Mouse (Mus musculus) CD4-positive, CD25-positive, alpha-beta regulatory T cell, adult 4 months (primary cell): ENCODE measurements around the gene Smyd1. TPM values are rescaled to one million over a fixed set of nuclear protein-coding genes. Genes with fewer than 3 reads are reported as not detected.
"Not testable (repeated sequence)": the region's sequence is repeated elsewhere in the genome, so short reads cannot be mapped to it uniquely, and the experiment has no call there.

Source experiments
- ATAC-seq: one replicate; pipeline ENCODE4 v1.8.0; 2017
- polyA plus RNA-seq, 2 experiments: library from polyadenylated mRNA; unstranded; fragments of 100-300 nt; shearing (Covaris generic); gene quantifications; one replicate each; pipeline ENCODE4 v1.2.1; 2017

Smyd1 gene
- polyA plus RNA-seq, 2 experiments from 2014 or later = 0.18 to 0.50 TPM

DNA sequence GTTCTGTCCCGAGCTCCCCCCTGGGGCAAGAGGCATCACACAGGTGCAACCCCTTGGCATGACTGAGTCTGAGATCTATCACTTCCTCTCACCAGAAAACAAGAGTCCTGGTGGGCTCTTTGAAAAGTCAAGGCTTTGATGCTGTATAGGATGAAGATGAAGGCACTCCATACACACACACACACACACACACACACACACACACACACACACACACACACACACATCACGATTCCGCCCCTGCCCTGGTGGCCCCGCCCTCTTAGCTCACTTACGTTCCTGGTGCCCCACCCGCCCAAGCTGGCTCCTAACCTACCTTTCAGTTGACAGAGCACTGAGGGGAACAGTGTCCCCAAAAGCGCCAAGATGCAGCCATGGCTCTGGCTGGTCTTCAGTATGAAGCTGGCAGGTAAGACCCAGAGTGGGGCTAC is 473 bp upstream of the Smyd1 start, which contains the start of gene Cd8b1:
TSS of gene Cd8b1 (plus strand) at position 298 of the 431 bp plus-strand sequence.
- ATAC-seq = peak; percentile 74

DNA sequence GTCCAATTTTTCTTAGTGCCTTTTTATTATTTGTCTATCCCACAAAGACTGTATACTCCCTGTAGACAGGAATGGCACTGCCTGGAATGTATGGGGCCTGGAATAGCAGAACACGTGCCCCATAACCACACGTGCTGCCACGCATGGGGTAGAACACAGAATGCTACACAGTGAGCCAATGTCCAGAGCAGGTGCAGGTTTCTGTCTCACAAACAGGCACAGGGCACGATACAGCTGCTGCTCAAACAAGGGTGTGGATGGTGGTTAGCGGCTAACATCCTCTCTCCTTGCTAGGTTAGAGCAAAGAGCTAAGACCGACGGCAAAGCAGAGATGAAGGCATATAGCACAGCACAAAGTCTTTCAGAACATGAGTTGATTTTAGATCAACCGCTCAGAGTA is 14.5 kb downstream of the Smyd1 start:
- no peak for ATAC-seq

DNA sequence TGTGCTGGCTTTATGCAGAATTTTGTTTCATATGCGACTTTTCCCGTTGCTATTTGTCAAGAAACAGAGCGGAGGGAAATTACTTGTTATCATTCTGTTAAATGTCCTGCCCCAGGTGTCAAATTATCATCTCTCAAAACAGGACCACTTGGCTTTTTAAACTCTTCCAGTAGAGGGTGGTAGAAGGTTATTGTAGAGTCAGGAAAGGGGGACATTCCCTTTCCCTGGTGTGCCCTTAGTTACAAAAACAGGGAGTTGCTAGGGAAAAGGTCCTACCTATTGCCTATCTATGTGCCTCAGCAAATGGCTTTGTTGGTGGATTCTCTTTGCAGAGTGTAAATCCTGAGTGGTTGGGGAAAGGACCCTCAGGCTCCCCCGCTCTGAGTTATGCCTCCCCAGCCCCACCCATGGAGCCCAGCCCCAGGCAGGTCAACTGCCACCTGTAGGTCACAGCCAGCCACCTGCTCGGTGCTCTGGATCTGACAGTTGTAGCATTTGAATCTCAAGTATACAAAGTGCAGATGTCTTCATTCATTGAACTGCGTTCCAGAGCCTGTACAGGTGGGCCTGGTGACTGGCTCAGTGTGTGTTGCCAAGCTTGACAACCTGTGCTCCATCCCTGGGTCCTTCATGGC is 19.8 kb downstream of the Smyd1 start:
- no peak for ATAC-seq

- ATAC-seq = peak; percentile 68
Measured at GRCm38 (mm10) chr6:71298751-71299150, 23.3 kb downstream of the Smyd1 start.

- ATAC-seq = no peak
Measured at GRCm38 (mm10) chr6:71298051-71298450, 24.0 kb downstream of the Smyd1 start.

GRCm38 (mm10) chr6:71295303-71295702 is 26.7 kb downstream of the Smyd1 start:
- no peak for ATAC-seq

- no peak for ATAC-seq
Measured at GRCm38 (mm10) chr6:71293509-71293908, 28.5 kb downstream of the Smyd1 start.

GRCm38 (mm10) chr6:71279418-71279817 is 42.6 kb downstream of the Smyd1 start:
- no peak for ATAC-seq

DNA sequence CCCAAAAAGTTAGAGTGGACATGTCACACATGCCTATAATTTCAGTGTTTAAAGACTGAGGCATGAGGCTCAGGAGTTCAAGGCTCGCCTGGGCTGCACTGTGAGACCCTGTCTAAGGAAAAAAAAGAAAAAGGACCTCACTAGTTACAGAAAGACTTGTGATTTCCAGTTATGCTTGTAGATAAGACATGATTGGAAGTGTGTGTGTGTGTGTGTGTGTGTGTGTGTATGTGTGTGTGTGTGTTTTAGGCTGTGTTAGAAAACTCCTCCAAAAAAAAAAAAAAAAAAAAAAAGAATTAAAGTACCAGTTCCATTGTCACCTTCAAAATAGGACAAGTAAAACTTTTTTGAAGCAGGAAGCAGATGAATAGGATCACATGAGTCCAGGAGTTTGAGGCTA is 47.4 kb downstream of the Smyd1 start:
- ATAC-seq = no peak

- no peak for ATAC-seq
Measured at GRCm38 (mm10) chr6:71273715-71274114, 48.3 kb downstream of the Smyd1 start.

- ATAC-seq = no peak
Measured at GRCm38 (mm10) chr6:71272316-71272741, 49.7 kb downstream of the Smyd1 start.

DNA sequence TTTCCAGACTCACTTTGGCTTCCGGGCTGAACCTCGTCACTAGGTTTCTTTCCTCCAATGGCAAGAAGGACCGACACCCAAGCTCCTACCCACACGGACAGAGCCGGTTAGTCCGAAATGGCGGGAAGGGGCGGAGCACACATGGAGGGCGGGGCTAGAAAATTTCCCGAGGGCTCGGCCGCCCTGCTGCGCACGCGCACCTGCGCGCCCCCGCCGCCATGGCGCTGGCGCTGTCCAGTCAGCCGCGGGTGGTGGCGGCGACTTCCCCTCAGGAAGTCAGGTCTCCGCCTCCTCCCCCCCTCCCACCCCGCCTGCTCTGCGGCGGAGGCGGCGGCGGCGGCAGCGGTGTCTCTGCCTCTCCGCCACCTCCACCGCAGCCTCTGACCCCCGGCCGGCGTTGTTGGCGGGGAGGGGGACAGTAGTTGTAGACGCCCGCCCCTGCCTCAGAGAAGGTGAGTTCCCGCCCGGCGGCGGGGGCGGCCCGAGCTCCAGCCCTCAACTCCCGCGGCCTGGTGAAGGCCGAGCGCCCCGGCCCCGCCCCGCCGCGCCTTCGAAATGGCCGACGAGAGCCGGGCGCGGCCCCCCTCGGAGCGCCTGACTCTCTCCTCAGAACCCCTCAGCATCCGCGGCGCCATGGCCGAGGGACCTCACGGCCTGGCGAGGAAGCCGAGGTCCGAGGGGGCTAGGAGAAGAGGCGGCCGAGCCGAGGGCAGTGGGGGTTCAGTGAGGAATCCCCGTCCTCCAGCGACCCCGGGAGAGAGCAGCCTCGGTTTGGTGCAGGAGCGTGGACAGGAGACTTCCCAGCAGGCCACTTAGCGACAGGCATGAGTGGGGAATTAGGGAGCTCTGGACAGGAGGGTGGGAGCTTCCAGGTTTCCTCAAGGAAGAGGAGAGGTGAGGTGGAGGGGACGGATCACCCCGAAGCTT is 50.4 kb downstream of the Smyd1 start, which contains the start of gene Krcc1:
TSS of gene Krcc1 (plus strand) at position 289 of the 927 bp plus-strand sequence.
- peak; percentile 89 for ATAC-seq

DNA sequence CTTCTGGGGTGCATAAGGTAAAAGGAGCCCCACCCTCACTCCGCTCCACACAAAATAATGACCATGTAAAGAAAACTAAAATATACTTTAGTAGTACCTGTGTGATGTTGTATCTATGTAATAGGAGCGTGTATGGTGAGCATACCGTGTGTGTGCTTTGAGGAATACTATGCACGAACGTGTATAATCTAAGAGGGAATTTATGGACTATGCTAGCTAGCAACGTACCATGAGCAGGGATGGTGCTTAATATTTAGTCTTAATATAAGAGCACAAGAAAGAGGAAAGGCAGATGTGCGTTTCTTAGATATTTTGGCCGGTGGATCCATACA is 51.0 kb downstream of the Smyd1 start:
- ATAC-seq = peak; percentile 16

DNA sequence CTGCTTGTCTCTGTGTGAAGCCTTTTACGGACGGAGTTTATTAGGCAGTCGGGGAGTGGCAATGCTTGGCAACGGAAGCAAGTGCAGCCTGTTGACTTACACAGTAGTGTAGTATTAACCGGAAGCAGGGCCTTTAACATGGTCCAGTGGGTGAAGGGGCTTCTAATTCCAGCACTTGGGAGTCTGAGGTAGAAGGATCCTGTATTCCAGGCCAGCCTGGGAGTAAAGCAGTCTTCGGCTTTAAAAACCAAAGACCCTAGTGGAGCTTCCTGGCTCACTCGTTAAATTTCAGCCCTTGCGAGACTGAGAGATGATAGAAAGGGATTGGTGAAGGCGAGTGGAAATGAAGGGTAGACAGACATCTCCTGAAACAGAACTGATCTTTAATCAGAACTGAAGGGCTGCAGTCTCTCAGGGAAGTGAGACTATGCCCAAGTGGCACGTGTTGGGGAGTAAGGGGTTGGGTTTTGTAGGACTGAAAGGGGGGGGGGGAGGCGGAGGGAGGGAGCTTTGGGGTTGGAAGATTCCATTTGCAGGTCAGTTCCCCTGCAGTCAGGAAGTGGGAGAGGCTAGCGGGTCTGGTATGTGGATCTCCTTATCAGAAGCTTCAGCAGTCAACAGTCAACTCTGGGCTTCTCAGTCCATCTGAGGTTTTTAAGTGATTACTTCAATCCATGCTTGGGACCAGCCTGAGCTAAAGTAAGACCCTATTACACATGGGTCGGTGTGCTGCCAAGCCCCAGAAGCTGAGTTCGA is 51.6 kb downstream of the Smyd1 start:
- ATAC-seq = peak; percentile 2

- ATAC-seq = not testable (repeated sequence)
Measured at GRCm38 (mm10) chr6:71269686-71270050, 52.4 kb downstream of the Smyd1 start.

GRCm38 (mm10) chr6:71268929-71269685 is 52.9 kb downstream of the Smyd1 start:
- no peak for ATAC-seq

GRCm38 (mm10) chr6:71267603-71268002 is 54.4 kb downstream of the Smyd1 start:
- not testable (repeated sequence) for ATAC-seq

DNA sequence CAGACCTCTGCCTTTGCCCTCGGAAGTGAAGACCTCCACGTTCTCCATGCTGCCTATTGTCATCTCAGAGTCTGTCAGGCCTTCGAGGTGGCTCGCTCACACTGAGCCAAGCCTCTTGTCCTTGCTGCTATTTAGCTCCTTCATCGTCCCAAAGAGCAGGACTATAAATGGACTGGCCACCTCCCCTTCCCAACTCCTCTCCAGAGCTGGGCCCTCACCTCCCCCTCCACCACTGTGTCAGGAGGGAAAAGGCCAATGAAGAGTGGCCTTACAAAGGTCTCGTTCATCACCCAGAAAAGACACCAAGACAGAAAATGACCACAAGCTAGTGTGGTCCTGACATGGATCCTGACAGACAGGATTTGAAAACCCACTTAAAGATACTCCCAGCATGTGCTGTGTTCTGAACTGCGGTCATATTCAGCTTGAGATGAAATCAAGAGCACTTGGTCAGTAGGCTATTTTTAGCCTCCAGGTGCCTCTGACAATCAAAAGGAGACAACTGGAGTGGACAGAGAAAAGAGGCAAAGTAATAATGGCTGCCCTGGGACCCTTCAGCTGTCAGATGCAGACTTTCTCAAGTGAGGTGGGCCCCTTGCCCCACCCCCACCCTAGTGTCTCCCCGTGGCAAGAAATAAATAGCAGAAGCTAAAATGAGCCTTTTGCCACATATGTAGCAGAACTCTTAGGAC is 59.7 kb downstream of the Smyd1 start:
- ATAC-seq = no peak

DNA sequence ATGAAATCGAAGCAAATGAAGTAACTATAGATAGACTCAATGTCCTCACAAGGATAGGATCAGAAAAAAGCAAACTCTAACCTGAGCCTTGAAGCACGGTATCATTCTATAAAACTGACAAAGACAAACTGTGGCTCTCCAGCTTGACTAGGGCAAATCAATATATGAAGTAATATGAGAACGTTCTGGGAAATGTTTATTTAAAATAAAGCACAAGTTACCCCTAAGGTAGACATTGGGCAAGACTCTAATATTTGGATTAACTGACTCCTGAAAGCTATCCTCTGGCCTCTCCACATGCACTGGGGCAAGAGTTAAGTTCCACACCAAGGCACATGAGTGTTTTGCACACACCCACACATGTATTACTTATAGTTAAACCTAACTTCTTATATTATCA is 61.0 kb downstream of the Smyd1 start:
- no peak for ATAC-seq

DNA sequence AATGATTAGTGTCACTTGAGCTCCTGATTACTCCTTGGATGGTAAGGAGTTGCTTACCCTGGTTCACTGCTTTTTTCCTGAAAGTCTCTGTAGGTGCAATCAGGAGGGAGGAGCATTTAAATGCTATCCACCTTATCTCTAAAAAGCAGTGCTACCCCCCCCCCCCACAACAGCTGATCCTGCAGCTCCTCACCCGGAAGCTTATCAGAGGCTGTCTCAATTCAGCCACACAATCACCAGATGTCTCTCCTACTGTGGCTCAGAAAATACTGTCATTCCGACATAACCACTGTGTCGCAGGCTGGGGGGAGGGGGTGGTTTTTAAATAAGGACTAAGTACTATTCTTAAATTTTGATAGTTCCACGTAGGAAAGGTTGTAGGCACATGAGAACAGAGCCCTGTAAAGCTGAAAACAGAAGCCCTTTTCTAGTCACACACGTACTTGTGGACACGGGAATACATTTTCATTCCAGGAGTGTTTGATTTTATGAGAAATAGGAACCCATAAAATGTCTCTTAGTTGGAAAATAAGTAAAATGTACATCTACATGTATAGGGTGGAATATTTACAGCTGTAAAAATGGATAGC is 61.9 kb downstream of the Smyd1 start:
- ATAC-seq = no peak

- ATAC-seq = no peak
Measured at GRCm38 (mm10) chr6:71259166-71259565, 62.9 kb downstream of the Smyd1 start.
